Mouse (Mus musculus) thymus, postnatal 4 days (tissue): Measurements from ENCODE around the gene Skp2.
A peak's percentile ranks its signal among the peaks of the same experiment; 100 is the strongest.
"Not testable (repeated sequence)": the region's sequence is repeated elsewhere in the genome, so short reads cannot be mapped to it uniquely, and the experiment has no call there.

Source experiments
- DNase-seq: peaks from one replicate; pipeline ENCODE4 v3.0.0; 2021

Skp2 gene

GRCm38 (mm10) chr15:9155325-9155724, at the start of gene Skp2:
TSS of gene Skp2 (minus strand) at chr15:9155425.
- no peak for DNase-seq

GRCm38 (mm10) chr15:9198421-9198820, 43.2 kb upstream of the Skp2 start:
- DNase-seq = no peak

GRCm38 (mm10) chr15:9192685-9193084, 37.5 kb upstream of the Skp2 start:
- not testable (repeated sequence) for DNase-seq

GRCm38 (mm10) chr15:9189796-9190195, 34.6 kb upstream of the Skp2 start:
- DNase-seq = no peak

- DNase-seq = no peak
Observed at GRCm38 (mm10) chr15:9183995-9184394, 28.8 kb upstream of the Skp2 start.

GRCm38 (mm10) chr15:9177038-9177437, 21.8 kb upstream of the Skp2 start:
- no peak for DNase-seq

GRCm38 (mm10) chr15:9164125-9164524, 8.9 kb upstream of the Skp2 start:
- no peak for DNase-seq

GRCm38 (mm10) chr15:9162557-9163070, 7.4 kb upstream of the Skp2 start:
- DNase-seq = no peak

- no peak for DNase-seq
Observed at GRCm38 (mm10) chr15:9140684-9141171, 14.5 kb downstream of the Skp2 start.

- peak; percentile 96 for DNase-seq
Observed at GRCm38 (mm10) chr15:9140252-9140680, 15.0 kb downstream of the Skp2 start, which contains the start of gene Lmbrd2. TSS of gene Lmbrd2 (plus strand) at chr15:9140550.

- peak; percentile 24 for DNase-seq
Observed at GRCm38 (mm10) chr15:9139447-9139846, 15.8 kb downstream of the Skp2 start.

GRCm38 (mm10) chr15:9134891-9135507, 20.2 kb downstream of the Skp2 start:
- DNase-seq = no peak

GRCm38 (mm10) chr15:9132693-9133443, 22.4 kb downstream of the Skp2 start:
- no peak for DNase-seq

GRCm38 (mm10) chr15:9131499-9131888, 23.7 kb downstream of the Skp2 start:
- DNase-seq = no peak

GRCm38 (mm10) chr15:9130772-9131498, 24.3 kb downstream of the Skp2 start:
- DNase-seq = no peak

GRCm38 (mm10) chr15:9127051-9127791, 28.0 kb downstream of the Skp2 start:
- DNase-seq = no peak

- no peak for DNase-seq
Observed at GRCm38 (mm10) chr15:9124856-9125255, 30.4 kb downstream of the Skp2 start.

GRCm38 (mm10) chr15:9122989-9123388, 32.2 kb downstream of the Skp2 start:
- DNase-seq = no peak

GRCm38 (mm10) chr15:9120081-9120480, 35.1 kb downstream of the Skp2 start:
- DNase-seq = peak; percentile 48

GRCm38 (mm10) chr15:9118852-9119251, 36.4 kb downstream of the Skp2 start:
- DNase-seq = no peak

GRCm38 (mm10) chr15:9114599-9114998, 40.6 kb downstream of the Skp2 start:
- no peak for DNase-seq

- DNase-seq = no peak
Observed at GRCm38 (mm10) chr15:9114131-9114530, 41.1 kb downstream of the Skp2 start.

- DNase-seq = no peak
Observed at GRCm38 (mm10) chr15:9113556-9113955, 41.7 kb downstream of the Skp2 start.
